Mouse (Mus musculus): ENCODE measurements around the gene Nom1. TPM values are rescaled to one million over a fixed set of nuclear protein-coding genes. Genes with fewer than 3 reads are reported as not detected.

The Nom1 gene
- polyA plus RNA-seq, 1 experiment = 21.1 TPM

Other genes starting within 250 kb of the Nom1 start
- gene Rnf32, start 238.7 kb upstream of the Nom1 start, polyA plus RNA-seq (2012; rRNA removed) = 2.2 and 3.0 TPM in 2 replicates
- gene Lmbr1, start 56.3 kb upstream of the Nom1 start, polyA plus RNA-seq (2012; rRNA removed) = 13.1 and 13.3 TPM in 2 replicates
- not detected in 2 replicates for gene Mnx1, start 43.8 kb downstream of the Nom1 start, polyA plus RNA-seq (2012; rRNA removed)
- 20.1 and 20.3 TPM in 2 replicates for gene Ube3c, start 134.6 kb downstream of the Nom1 start, polyA plus RNA-seq (2012; rRNA removed)

All from urinary bladder, adult 2 months (tissue).